Mouse (Mus musculus) embryonic facial prominence, embryonic 11.5 days (tissue): ENCODE measurements around the gene Slc30a7. TPM values are rescaled to one million over a fixed set of nuclear protein-coding genes. Genes with fewer than 3 reads are reported as not detected.

Source experiments
- ATAC-seq: fragments of 200-750 bp; cut with Nextera tagmentation; replicated peaks from 2 replicates; pipeline ENCODE4 v1.8.0; 2017; ENCODE audit warnings: low read depth; ENCODE audit not compliant: insufficient number of reproducible peaks, low FRiP score, low TSS enrichment
- DNase-seq: peaks from one replicate; pipeline ENCODE4 v3.0.0-alpha.2; 2015; ENCODE audit warnings: low spot score
- H3K27ac ChIP-seq: fragments of 300-500 bp; sonication (generic); replicated peaks from 2 replicates; pipeline ENCODE4 v1.5.1; 2014; ENCODE audit warnings: mild to moderate bottlenecking, low read depth, low read length, control low read depth
- H3K27me3 ChIP-seq: fragments of 300-500 bp; sonication (generic); 2 replicates; pipeline ENCODE4 v1.6.1; 2014; ENCODE audit warnings: mild to moderate bottlenecking, low read length, moderate library complexity, mixed read lengths; ENCODE audit not compliant: control insufficient read depth, insufficient read depth
- H3K36me3 ChIP-seq: fragments of 300-500 bp; sonication (generic); replicated peaks from 2 replicates; pipeline ENCODE4 v1.6.1; 2014; ENCODE audit warnings: low read depth, mild to moderate bottlenecking, low read length, moderate library complexity, mixed read lengths; ENCODE audit not compliant: control insufficient read depth, insufficient read depth
- H3K4me1 ChIP-seq: fragments of 300-500 bp; sonication (generic); 2 replicates; pipeline ENCODE4 v1.6.1; 2014; ENCODE audit warnings: low read length, mixed read lengths; ENCODE audit not compliant: control insufficient read depth, insufficient read depth
- H3K4me2 ChIP-seq: fragments of 300-500 bp; sonication (generic); 2 replicates; pipeline ENCODE4 v1.6.1; 2014; ENCODE audit warnings: low read depth, mild to moderate bottlenecking, control low read depth, low read length, moderate library complexity
- H3K4me3 ChIP-seq: fragments of 300-500 bp; sonication (generic); 2 replicates; pipeline ENCODE4 v1.5.1; 2014; ENCODE audit warnings: low read depth, low read length, control low read depth
- H3K9ac ChIP-seq: fragments of 300-500 bp; sonication (generic); replicated peaks from 2 replicates; pipeline ENCODE4 v1.6.1; 2014; ENCODE audit warnings: mild to moderate bottlenecking, control low read depth, low read length
- H3K9me3 ChIP-seq: fragments of 300-500 bp; sonication (generic); replicated peaks from 2 replicates; pipeline ENCODE4 v1.6.1; 2016; ENCODE audit warnings: mild to moderate bottlenecking, low read length, inconsistent platforms, mixed read lengths; ENCODE audit not compliant: control insufficient read depth
- WGBS: fragments of 180-500 bp; shearing (Covaris S2); extraction: QIAGEN DNeasy Blood & Tissue Kit; methylation state at CpG from one replicate; pipeline ENCODE4 v1.1.7; 2014; 5-methylcytosine and 5-hydroxymethylcytosine counted together
- polyA plus RNA-seq: library from polyadenylated mRNA; unstranded; fragments of >200 nt; fragmentation: Nextera tagmentation; extraction: Ambion mirVana; gene quantifications from 2 replicates; pipeline ENCODE4 v1.2.1, GENCODE M21; 2014

Slc30a7 gene
- polyA plus RNA-seq, 1 experiment from 2014 or later: 35.8 TPM

GRCm38 (mm10) chr3:115940510-115940909 is 66.7 kb downstream of the Slc30a7 start:
- DNase-seq (no peak), ATAC-seq (no peak)
- H3K4me1 ChIP-seq: no peaks in the 10 kb centered on the region
- 97% methylated on average over 4 of the region's 4 CpGs for WGBS
- H3K4me2 ChIP-seq: no peak overlapping the region
- no peak overlapping the region for H3K4me3 ChIP-seq
- no peaks in the 10 kb centered on the region for H3K36me3 ChIP-seq
- H3K27ac ChIP-seq: no peak overlapping the region
- no peaks in the 10 kb centered on the region for H3K27me3 ChIP-seq
- H3K9ac ChIP-seq: no peak overlapping the region
- H3K9me3 ChIP-seq: no peaks in the 10 kb centered on the region

- H3K27me3 ChIP-seq: no peaks in the 10 kb centered on the region
Measured at GRCm38 (mm10) chr3:115937807-115938206, 69.4 kb downstream of the Slc30a7 start.

GRCm38 (mm10) chr3:115936734-115937599 is 70.2 kb downstream of the Slc30a7 start:
- ATAC-seq: no peak
- peak; percentile 63 for DNase-seq
- 54% methylated on average over 4 of the region's 4 CpGs for WGBS

More at GRCm38 (mm10) chr3:115937807-115938206, 69.4 kb downstream of the Slc30a7 start:
- DNase-seq (no peak), ATAC-seq (no peak)
- Histone ChIP-seq H3K9ac (no peak overlapping the region), H3K27ac (no peak overlapping the region), H3K36me3 (no peaks in the 10 kb centered on the region), H3K4me1 (no peaks in the 10 kb centered on the region), H3K4me3 (no peak overlapping the region), H3K9me3 (no peaks in the 10 kb centered on the region), H3K4me2 (no peak overlapping the region)
- 90% methylated on average over 10 of the region's 10 CpGs for WGBS

GRCm38 (mm10) chr3:115933293-115934186 is 73.7 kb downstream of the Slc30a7 start:
- H3K9me3 ChIP-seq: no peaks in the 10 kb centered on the region
- ATAC-seq (no peak), DNase-seq (no peak)
- no peak overlapping the region for H3K4me2 ChIP-seq
- no peaks in the 10 kb centered on the region for H3K27me3 ChIP-seq
- H3K27ac ChIP-seq: no peak overlapping the region
- no peak overlapping the region for H3K9ac ChIP-seq
- no peaks in the 10 kb centered on the region for H3K4me1 ChIP-seq
- no peak overlapping the region for H3K4me3 ChIP-seq
- WGBS: 90% methylated on average over 18 of the region's 18 CpGs
- no peaks in the 10 kb centered on the region for H3K36me3 ChIP-seq

More at GRCm38 (mm10) chr3:115936734-115937599, 70.2 kb downstream of the Slc30a7 start:
- Histone ChIP-seq H3K27ac (no peak overlapping the region), H3K9me3 (no peaks in the 10 kb centered on the region), H3K9ac (no peak overlapping the region), H3K36me3 (no peaks in the 10 kb centered on the region), H3K27me3 (no peaks in the 10 kb centered on the region), H3K4me1 (no peaks in the 10 kb centered on the region), H3K4me2 (no peak overlapping the region), H3K4me3 (no peak overlapping the region)

- DNase-seq (no peak), ATAC-seq (no peak)
- no peaks in the 10 kb centered on the region for H3K27me3 ChIP-seq
- H3K4me1 ChIP-seq: no peaks in the 10 kb centered on the region
- H3K4me3 ChIP-seq: no peak overlapping the region
- WGBS: 92% methylated on average over 6 of the region's 6 CpGs
- no peak overlapping the region for H3K27ac ChIP-seq
- H3K4me2 ChIP-seq: no peak overlapping the region
- no peaks in the 10 kb centered on the region for H3K36me3 ChIP-seq
- H3K9ac ChIP-seq: no peak overlapping the region
- H3K9me3 ChIP-seq: no peaks in the 10 kb centered on the region
Measured at GRCm38 (mm10) chr3:115931701-115932100, 75.5 kb downstream of the Slc30a7 start.

GRCm38 (mm10) chr3:115926531-115926930 is 80.7 kb downstream of the Slc30a7 start:
- no peak overlapping the region for H3K27ac ChIP-seq
- no peaks in the 10 kb centered on the region for H3K36me3 ChIP-seq
- ATAC-seq (no peak), DNase-seq (no peak)
- WGBS: 88% methylated on average over 8 of the region's 8 CpGs
- no peaks in the 10 kb centered on the region for H3K27me3 ChIP-seq
- no peak overlapping the region for H3K9ac ChIP-seq
- no peak overlapping the region for H3K4me2 ChIP-seq
- H3K9me3 ChIP-seq: no peaks in the 10 kb centered on the region
- H3K4me3 ChIP-seq: no peak overlapping the region
- H3K4me1 ChIP-seq: no peaks in the 10 kb centered on the region

GRCm38 (mm10) chr3:115924401-115925190 is 82.6 kb downstream of the Slc30a7 start:
- 89% methylated on average over 4 of the region's 4 CpGs for WGBS
- no peak overlapping the region for H3K9ac ChIP-seq

More at GRCm38 (mm10) chr3:115924401-115925190, 82.6 kb downstream of the Slc30a7 start:
- DNase-seq (no peak), ATAC-seq (no peak)
- Histone ChIP-seq H3K27ac (no peak overlapping the region), H3K9me3 (no peaks in the 10 kb centered on the region), H3K27me3 (no peaks in the 10 kb centered on the region), H3K4me3 (no peak overlapping the region), H3K4me1 (no peaks in the 10 kb centered on the region), H3K36me3 (no peaks in the 10 kb centered on the region), H3K4me2 (no peak overlapping the region)
